Mouse (Mus musculus) liver, embryonic 11.5 days (tissue): ENCODE data around the gene Adcy3. TPM values are rescaled to one million over a fixed set of nuclear protein-coding genes. Genes with fewer than 3 reads are reported as not detected.

ENCODE experiments used
- ATAC-seq: fragments of 200-750 bp; cut with Nextera tagmentation; replicated peaks from 2 replicates; pipeline ENCODE4 v1.8.0; 2017; ENCODE audit warnings: moderate number of reproducible peaks, mild to moderate bottlenecking, moderate TSS enrichment, moderate library complexity; ENCODE audit not compliant: low FRiP score
- DNase-seq: peaks from one replicate; pipeline ENCODE4 v3.0.0-alpha.2; 2017; ENCODE audit warnings: low spot score
- H3K27ac ChIP-seq: fragments of 300-500 bp; sonication (generic); 2 replicates; pipeline ENCODE4 v1.5.1; 2014; ENCODE audit warnings: mild to moderate bottlenecking, low read depth, low read length, control low read depth
- H3K27me3 ChIP-seq: fragments of 300-500 bp; sonication (generic); replicated peaks from 2 replicates; pipeline ENCODE4 v1.6.1; 2014; ENCODE audit warnings: low read length, mixed read lengths; ENCODE audit not compliant: control insufficient read depth, insufficient read depth
- H3K36me3 ChIP-seq: fragments of 300-500 bp; sonication (generic); 2 replicates; pipeline ENCODE4 v1.6.1; 2014; ENCODE audit warnings: mild to moderate bottlenecking, low read length, moderate library complexity, mixed read lengths; ENCODE audit not compliant: control insufficient read depth, insufficient read depth
- H3K4me1 ChIP-seq: fragments of 300-500 bp; sonication (generic); replicated peaks from 2 replicates; pipeline ENCODE4 v1.6.1; 2014; ENCODE audit warnings: low read length, mixed read lengths; ENCODE audit not compliant: control insufficient read depth, insufficient read depth
- H3K4me2 ChIP-seq: fragments of 300-500 bp; sonication (generic); 2 replicates; pipeline ENCODE4 v1.6.1; 2014; ENCODE audit warnings: mild to moderate bottlenecking, control low read depth, moderate library complexity
- H3K4me3 ChIP-seq: fragments of 300-500 bp; sonication (generic); 2 replicates; pipeline ENCODE4 v1.5.1; 2014; ENCODE audit warnings: low read depth, low read length, control low read depth
- H3K9ac ChIP-seq: fragments of 300-500 bp; sonication (generic); 2 replicates; pipeline ENCODE4 v1.6.1; 2014; ENCODE audit warnings: low read depth, low read length, control low read depth
- H3K9me3 ChIP-seq: fragments of 300-500 bp; sonication (generic); 2 replicates; pipeline ENCODE4 v1.6.1; 2016; ENCODE audit warnings: low read length, inconsistent platforms, mixed read lengths; ENCODE audit not compliant: control insufficient read depth
- WGBS: fragments of 180-500 bp; shearing (Covaris S2); extraction: QIAGEN DNeasy Blood & Tissue Kit; methylation state at CpG from one replicate; pipeline ENCODE4 v1.1.7; 2014; 5-methylcytosine and 5-hydroxymethylcytosine counted together
- polyA plus RNA-seq: library from polyadenylated mRNA; unstranded; fragments of >200 nt; fragmentation: Nextera tagmentation; extraction: Ambion mirVana; gene quantifications from 2 replicates; pipeline ENCODE4 v1.2.1, GENCODE M21; 2014

Adcy3 gene
- polyA plus RNA-seq, 1 experiment from 2014 or later = 3.3 TPM

DNA sequence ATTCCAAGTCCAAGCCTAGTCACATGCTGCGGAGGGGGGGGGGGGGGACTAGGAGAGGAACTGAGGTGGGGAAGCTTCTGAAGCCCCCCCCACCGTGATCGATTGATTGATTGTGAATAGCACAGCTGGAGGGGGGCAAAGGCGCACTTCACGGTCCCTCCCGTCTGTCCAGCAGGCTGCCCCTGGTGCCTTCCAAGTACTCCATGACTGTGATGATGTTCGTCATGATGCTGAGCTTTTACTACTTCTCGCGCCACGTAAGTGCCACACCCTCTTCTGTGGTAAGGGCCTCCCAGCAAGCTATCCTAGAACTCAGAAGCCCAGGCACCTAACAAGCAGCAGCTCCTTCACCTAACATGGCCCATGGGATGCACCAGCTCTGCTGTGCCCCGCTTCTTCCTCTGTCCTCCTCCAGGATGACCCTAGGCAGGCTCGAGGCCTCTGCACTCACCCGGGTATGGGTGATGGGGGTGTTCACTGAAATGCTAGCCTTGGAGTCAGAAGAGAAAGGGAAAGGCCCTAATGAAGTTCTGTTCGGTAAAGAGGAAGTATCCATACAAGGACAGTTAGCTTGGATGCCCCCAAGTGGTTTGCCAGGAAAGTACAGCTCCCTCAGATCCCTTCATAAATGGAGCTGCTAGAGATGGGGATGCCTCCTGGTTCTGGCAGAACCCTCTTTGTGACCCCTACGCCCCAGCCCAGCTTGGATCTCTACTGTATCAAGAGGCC is 75.7 kb downstream of the Adcy3 start:
- no peaks in the 10 kb centered on the region for H3K27me3 ChIP-seq
- WGBS = 82% methylated on average over 15 of the region's 15 CpGs
- H3K4me1 ChIP-seq = no peaks in the 10 kb centered on the region
- ATAC-seq (no peak), DNase-seq (no peak)
- peaks cover 9% of the 10 kb centered on the region; the same call in 1 of the 2 replicates for H3K36me3 ChIP-seq
- H3K9ac ChIP-seq = no peak overlapping the region
- H3K9me3 ChIP-seq = no peaks in the 10 kb centered on the region
- no peak overlapping the region for H3K4me2 ChIP-seq
- H3K4me3 ChIP-seq = no peak overlapping the region
- no peak overlapping the region for H3K27ac ChIP-seq

DNA sequence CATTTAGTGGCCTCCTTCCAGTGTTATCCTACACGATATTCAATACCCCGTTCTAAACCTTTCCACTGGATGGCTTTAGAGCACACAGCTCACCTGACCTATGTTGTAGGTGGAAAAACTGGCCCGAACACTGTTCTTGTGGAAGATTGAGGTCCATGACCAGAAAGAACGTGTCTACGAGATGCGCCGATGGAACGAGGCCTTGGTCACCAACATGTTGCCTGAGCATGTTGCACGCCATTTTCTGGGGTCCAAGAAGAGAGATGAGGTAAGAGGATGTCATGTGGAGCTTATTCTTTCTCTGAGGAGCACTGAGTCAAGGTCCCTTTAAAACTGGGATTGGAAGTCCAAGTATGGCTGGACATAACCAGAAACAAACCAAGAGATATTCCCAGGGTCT is 76.3 kb downstream of the Adcy3 start:
- Histone ChIP-seq H3K27ac (no peak overlapping the region), H3K4me2 (no peak overlapping the region), H3K4me3 (no peak overlapping the region), H3K36me3 (peaks cover 14% of the 10 kb centered on the region; the same call in 1 of the 2 replicates), H3K4me1 (no peaks in the 10 kb centered on the region), H3K27me3 (no peaks in the 10 kb centered on the region), H3K9ac (no peak overlapping the region), H3K9me3 (no peaks in the 10 kb centered on the region)
- DNase-seq (no peak), ATAC-seq (no peak)
- WGBS = 92% methylated on average over 9 of the region's 9 CpGs

DNA sequence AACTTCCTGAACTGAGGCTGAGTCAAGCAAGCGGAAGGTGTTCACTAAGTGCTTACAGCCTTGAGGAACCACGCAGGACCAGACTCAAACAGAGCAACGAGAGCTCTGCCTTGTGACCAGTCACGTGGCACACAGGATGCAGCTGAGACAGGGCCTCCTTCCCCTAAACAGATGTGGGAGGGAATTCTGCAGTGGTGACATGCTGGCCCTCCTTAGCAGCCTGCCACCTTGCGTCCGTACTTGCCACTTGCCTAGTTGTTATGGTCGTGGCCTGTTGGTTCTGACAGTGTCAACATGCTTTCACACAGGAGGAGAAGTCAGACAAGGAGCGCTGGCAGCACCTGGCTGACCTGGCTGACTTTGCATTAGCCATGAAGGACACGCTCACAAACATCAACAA is 78.3 kb downstream of the Adcy3 start:
- Histone ChIP-seq H3K4me3 (no peak overlapping the region), H3K27me3 (no peaks in the 10 kb centered on the region), H3K9ac (no peak overlapping the region), H3K4me1 (no peaks in the 10 kb centered on the region), H3K36me3 (peaks cover 27% of the 10 kb centered on the region; the same call in 1 of the 2 replicates), H3K9me3 (no peaks in the 10 kb centered on the region), H3K27ac (no peak overlapping the region), H3K4me2 (no peak overlapping the region)
- no peak for ATAC-seq
- 83% methylated on average over 9 of the region's 9 CpGs for WGBS
- DNase-seq = no peak

DNA sequence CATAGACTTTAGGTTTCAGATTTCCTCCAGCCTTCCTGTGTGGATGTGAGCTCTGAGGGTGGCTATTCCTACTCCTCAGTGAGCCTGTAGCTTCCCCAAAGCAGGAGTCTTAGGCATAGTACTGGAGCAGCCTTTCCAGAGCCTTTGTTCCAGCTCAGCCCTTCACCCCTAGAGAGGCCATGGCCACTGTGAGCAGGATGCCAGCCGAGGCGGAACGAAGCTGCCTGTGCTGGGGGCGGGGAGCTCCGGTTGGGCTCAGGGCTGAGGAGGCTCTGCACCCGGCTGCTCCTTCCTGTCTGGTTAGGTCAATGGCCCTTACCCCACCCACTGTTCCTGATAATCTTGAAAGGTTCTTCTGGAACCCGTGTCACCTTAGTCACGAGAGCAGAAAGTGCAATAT is 80.0 kb downstream of the Adcy3 start:
- no peak overlapping the region for H3K4me3 ChIP-seq
- no peak for DNase-seq

DNA sequence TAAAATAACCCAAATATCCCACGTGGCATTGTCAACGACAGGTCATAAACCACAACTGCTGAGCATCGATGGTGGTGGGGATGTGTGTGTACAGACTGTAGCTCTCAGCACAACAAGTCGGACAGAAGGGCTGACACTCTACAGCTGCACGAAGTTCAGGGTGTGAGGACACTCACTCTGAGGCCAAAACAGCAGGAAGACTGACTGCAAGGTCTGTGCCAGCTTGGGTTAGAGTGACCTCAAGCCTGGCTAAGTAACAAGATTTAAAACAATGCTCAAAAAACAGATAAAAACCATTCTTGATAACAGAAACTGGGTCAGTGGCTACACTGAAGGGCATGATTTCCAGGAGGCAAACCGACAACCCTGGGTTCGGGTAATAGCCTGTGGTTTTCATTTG is 97.3 kb downstream of the Adcy3 start:
- no peaks in the 10 kb centered on the region for H3K9me3 ChIP-seq
- DNase-seq (no peak), ATAC-seq (no peak)
- no peak overlapping the region for H3K4me2 ChIP-seq
- no peak overlapping the region for H3K27ac ChIP-seq
- H3K9ac ChIP-seq = no peak overlapping the region
- peaks cover 42% of the 10 kb centered on the region for H3K36me3 ChIP-seq
- H3K4me1 ChIP-seq = peaks cover 10% of the 10 kb centered on the region
- no peaks in the 10 kb centered on the region for H3K27me3 ChIP-seq
- WGBS = 95% methylated on average over 7 of the region's 7 CpGs
- no peak overlapping the region for H3K4me3 ChIP-seq

More for the DNA sequence above, 80.0 kb downstream of the Adcy3 start:
- WGBS = 75% methylated on average over 8 of the region's 8 CpGs
- Histone ChIP-seq H3K9ac (no peak overlapping the region), H3K9me3 (no peaks in the 10 kb centered on the region), H3K27ac (no peak overlapping the region), H3K36me3 (peaks cover 32% of the 10 kb centered on the region; the same call in 1 of the 2 replicates), H3K4me1 (no peaks in the 10 kb centered on the region), H3K4me2 (no peak overlapping the region), H3K27me3 (no peaks in the 10 kb centered on the region)
- ATAC-seq = no peak

DNA sequence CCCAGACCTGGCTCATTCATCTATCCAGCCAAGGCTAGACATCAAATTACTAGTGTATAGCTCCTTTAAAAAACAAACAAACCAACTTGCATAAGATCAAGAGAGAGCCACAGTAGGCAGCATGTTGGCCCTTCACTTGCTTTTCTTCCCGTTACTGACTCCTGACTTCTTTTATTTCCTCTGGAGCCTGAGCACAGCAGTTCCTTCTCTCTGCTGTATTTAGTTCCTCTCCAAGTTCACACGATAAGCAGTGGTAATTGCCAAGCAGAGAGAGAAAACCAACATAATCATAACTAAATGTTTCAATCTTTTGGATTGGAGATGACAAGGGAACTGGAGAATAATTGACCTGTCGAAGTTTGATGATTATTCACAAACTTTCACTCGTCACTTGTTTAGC is 99.9 kb downstream of the Adcy3 start:
- DNase-seq = no peak
- H3K4me3 ChIP-seq = peak overlapping the region; percentile 64
- no peak overlapping the region for H3K27ac ChIP-seq
- peaks cover 19% of the 10 kb centered on the region for H3K36me3 ChIP-seq
- H3K9ac ChIP-seq = peak overlapping the region; percentile 69
- H3K9me3 ChIP-seq = no peaks in the 10 kb centered on the region
- ATAC-seq = no peak
- 32% methylated on average over 4 of the region's 4 CpGs for WGBS
- peak overlapping the region; percentile 79 for H3K4me2 ChIP-seq
- H3K27me3 ChIP-seq = no peaks in the 10 kb centered on the region
- H3K4me1 ChIP-seq = peaks cover 10% of the 10 kb centered on the region

DNA sequence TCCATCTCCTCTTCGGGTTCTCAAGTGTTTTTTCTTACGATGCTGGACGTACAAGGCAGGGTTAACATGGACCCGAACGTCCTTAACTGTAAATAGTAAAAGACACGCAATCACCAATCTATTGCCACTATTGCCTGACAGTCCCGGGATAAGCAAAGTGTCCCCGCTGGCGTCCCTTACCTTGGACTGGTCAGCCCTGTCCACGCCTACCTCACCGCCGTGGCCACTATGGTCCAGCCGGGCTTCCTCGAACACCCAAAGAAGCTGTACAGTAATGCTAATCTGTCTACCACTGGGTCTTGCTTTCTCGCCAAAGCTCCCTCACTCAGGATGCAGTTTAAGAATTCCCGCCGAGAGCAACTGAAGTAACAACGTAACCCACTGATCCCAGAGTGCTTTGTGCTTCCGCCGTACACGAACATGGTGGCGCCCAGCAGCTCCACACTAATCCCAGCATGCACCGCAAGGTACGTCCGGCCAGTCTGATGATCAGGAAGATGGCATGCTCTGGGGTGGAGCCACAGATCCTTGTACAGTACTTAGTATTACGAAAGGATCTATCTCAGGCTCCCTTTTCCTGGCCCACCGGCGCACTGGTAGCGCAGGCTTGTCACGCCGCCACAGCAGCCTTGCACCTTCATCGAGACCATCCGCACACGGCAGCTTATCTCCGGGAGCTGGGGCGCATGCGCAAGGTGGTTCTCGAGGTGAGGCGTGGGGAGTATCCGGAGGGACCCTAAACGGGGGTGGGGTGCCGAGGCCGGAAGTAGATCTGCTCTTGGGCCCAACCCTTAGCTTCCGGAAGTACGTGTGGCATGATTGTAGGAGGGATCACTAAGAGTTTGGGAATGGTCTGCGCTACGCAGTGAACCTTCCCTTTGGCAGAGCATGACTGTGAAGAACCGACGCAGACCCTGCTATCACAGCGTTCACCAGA is 100.9 kb downstream of the Adcy3 start, which contains the start of the genes Ptrhd1 and Cenpo:
Gene Ptrhd1, plus strand, starts transcription at position 456 of the 937 bp plus-strand sequence.
Gene Cenpo, minus strand, starts transcription at position 723 of the 937 bp plus-strand sequence.
- peaks cover 13% of the 10 kb centered on the region for H3K36me3 ChIP-seq
- peak within 1 kb of the TSS; percentile 69 for H3K9ac ChIP-seq
- WGBS = under 1% methylated on average over 50 of the region's 50 CpGs
- H3K27me3 ChIP-seq = no peaks in the 10 kb centered on the region
- peak within 1 kb of the TSS; percentile 64 for H3K4me3 ChIP-seq
- no peaks in the 10 kb centered on the region for H3K9me3 ChIP-seq
- H3K27ac ChIP-seq = peak within 1 kb of the TSS; percentile 92
- peak within 1 kb of the TSS; percentile 79 for H3K4me2 ChIP-seq
- DNase-seq (peak; percentile 96), ATAC-seq (peak; percentile 97)
- H3K4me1 ChIP-seq = peaks cover 10% of the 10 kb centered on the region

DNA sequence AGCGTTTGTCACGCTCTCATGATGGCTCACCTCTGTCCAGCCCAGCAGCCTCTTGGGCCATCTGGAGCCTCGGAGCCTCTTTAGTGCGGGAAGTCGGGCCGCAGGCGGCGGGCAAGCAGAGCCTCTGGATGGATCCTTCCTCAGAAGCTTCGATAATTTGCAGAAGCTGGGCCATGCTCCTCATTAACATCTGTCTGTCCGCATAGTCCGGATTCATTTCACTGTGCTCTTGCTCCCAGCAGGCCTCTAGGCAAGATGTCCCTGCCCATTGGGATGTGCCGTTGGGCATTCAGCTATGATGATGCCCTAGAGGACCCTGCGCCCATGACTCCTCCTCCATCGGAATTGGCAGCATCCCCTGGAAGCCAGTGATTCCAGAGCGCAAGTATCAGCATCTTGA is 104.6 kb downstream of the Adcy3 start:
- DNase-seq = no peak
- 92% methylated on average over 15 of the region's 15 CpGs for WGBS
- Histone ChIP-seq H3K4me3 (no peak overlapping the region), H3K27me3 (no peaks in the 10 kb centered on the region), H3K9ac (no peak overlapping the region), H3K36me3 (no peaks in the 10 kb centered on the region), H3K9me3 (no peaks in the 10 kb centered on the region), H3K4me2 (no peak overlapping the region), H3K27ac (no peak overlapping the region), H3K4me1 (peaks cover 6% of the 10 kb centered on the region)
- ATAC-seq = no peak
